Mouse (Mus musculus): ENCODE measurements around the gene Pemt. TPM values are rescaled to one million over a fixed set of nuclear protein-coding genes. Genes with fewer than 3 reads are reported as not detected.

Gene Pemt
- polyA plus RNA-seq, 1 experiment from 2014 or later: 16.3 TPM

DNA sequence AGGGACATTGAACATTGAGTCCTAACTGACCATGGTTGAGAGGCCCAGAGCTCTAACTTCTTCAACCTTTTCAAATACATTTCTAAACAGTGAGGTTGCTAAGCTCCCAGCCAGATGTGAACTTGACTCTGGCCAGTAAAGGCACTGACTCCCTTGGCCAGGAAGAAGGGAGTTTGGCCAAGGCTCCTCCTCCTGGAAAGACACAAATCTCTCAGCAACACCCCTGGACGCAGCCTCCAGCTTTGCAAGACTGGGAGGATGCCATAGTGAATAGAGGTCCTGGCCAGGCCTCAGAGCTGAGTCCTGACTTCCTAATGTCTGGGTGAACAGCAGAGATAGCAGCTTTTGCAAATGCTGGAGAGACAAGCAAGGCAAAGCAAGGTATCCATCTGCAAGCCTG, 40.4 kb upstream of the Pemt start:
- no peaks in the 10 kb centered on the region for H3K27me3 ChIP-seq (ENCODE audit: control insufficient read depth, insufficient read depth, low read length)
- no peak overlapping the region for H3K4me2 ChIP-seq (ENCODE audit: low read length)
- H3K4me1 ChIP-seq (ENCODE audit: control insufficient read depth in 2 of 2, insufficient read depth in 2 of 2, low read length in 2 of 2): peaks cover 0 to 8% of the 10 kb centered on the region in 2 experiments; a peak in 1 of 4 replicates
- no peak overlapping the region for H3K27ac ChIP-seq (replicated peaks in 1 of 2; ENCODE audit: control insufficient read depth in 1 of 2, insufficient read depth in 1 of 2, low read depth in 2 of 2, low read length in 2 of 2)
- 78% methylated on average over 1 of the region's 1 CpGs for WGBS
- H3K4me3 ChIP-seq (ENCODE audit: control insufficient read depth in 1 of 2, insufficient read depth in 1 of 2, low read depth in 1 of 2, low read length in 2 of 2): no peak overlapping the region
- no peaks in the 10 kb centered on the region for H3K36me3 ChIP-seq (ENCODE audit: control insufficient read depth, insufficient read depth, low read length)
- peaks cover 2% of the 10 kb centered on the region; the same call in 1 of the 2 replicates for H3K9me3 ChIP-seq (ENCODE audit: control insufficient read depth, low read length)
- no peak overlapping the region for H3K9ac ChIP-seq (ENCODE audit: low read length)
- no peak for ATAC-seq (ENCODE audit: insufficient number of reproducible peaks, insufficient read depth, low FRiP score, low read depth)

DNA sequence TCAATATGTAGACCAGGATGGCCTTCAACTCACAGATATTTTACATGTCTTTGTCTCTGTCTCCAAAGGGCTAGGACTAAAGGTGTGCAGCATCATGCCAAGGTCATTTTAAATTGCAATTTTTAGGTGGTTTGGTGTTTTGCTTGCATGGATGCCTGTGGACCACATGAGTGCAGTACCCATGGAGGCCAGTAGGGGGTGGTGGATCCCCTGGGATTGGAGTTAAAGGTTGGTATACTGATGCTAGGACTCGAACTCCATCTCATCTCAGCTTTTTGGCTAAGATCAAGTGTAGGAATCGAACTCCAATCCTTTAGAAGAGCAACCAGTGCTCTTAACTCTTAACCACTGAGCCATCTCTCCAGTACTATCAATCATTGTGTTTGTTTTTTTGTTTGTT, 38.3 kb upstream of the Pemt start:
- Histone ChIP-seq H3K4me3 (ENCODE audit: control insufficient read depth in 1 of 2, insufficient read depth in 1 of 2, low read depth in 1 of 2, low read length in 2 of 2) (no peak overlapping the region), H3K36me3 (ENCODE audit: control insufficient read depth, insufficient read depth, low read length) (no peaks in the 10 kb centered on the region), H3K9ac (ENCODE audit: low read length) (no peak overlapping the region), H3K4me2 (ENCODE audit: low read length) (no peak overlapping the region), H3K4me1 (ENCODE audit: control insufficient read depth in 2 of 2, insufficient read depth in 2 of 2, low read length in 2 of 2) (no peaks in the 10 kb centered on the region), H3K27me3 (ENCODE audit: control insufficient read depth, insufficient read depth, low read length) (no peaks in the 10 kb centered on the region), H3K9me3 (ENCODE audit: control insufficient read depth, low read length) (peaks cover 2% of the 10 kb centered on the region; the same call in 1 of the 2 replicates), H3K27ac (replicated peaks in 1 of 2; ENCODE audit: control insufficient read depth in 1 of 2, insufficient read depth in 1 of 2, low read depth in 2 of 2, low read length in 2 of 2) (no peak overlapping the region)
- 49% methylated on average over 2 of the region's 2 CpGs for WGBS
- ATAC-seq (ENCODE audit: insufficient number of reproducible peaks, insufficient read depth, low FRiP score, low read depth): no peak

DNA sequence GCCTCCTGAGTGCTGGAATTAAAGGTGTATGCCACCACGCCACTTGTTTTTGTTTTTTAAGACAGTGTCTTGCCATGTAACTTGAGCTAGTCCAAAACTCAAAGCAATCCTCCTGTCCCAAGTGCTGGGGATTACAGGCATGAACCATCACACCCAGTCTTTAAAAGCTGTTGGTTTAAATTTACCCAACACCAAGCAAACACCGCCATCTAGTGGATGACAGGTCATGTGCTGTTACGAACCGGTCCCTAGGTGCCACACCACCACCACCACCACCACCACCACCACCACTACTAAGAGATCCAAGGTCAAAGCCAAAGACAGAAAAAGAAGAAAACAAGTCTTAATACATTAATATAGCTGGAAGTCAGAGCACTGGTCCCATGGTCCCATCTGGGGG, 30.5 kb upstream of the Pemt start:
- Histone ChIP-seq H3K27ac (replicated peaks in 1 of 2; ENCODE audit: control insufficient read depth in 1 of 2, insufficient read depth in 1 of 2, low read depth in 2 of 2, low read length in 2 of 2) (no peak overlapping the region), H3K4me1 (ENCODE audit: control insufficient read depth in 2 of 2, insufficient read depth in 2 of 2, low read length in 2 of 2) (no peaks in the 10 kb centered on the region; a peak in 1 of 4 replicates), H3K36me3 (ENCODE audit: control insufficient read depth, insufficient read depth, low read length) (no peaks in the 10 kb centered on the region), H3K4me2 (ENCODE audit: low read length) (no peak overlapping the region), H3K9ac (ENCODE audit: low read length) (no peak overlapping the region), H3K9me3 (ENCODE audit: control insufficient read depth, low read length) (no peaks in the 10 kb centered on the region), H3K4me3 (ENCODE audit: control insufficient read depth in 1 of 2, insufficient read depth in 1 of 2, low read depth in 1 of 2, low read length in 2 of 2) (no peak overlapping the region), H3K27me3 (ENCODE audit: control insufficient read depth, insufficient read depth, low read length) (no peaks in the 10 kb centered on the region)
- 7% methylated on average over 4 of the region's 4 CpGs for WGBS
- no peak for ATAC-seq (ENCODE audit: insufficient number of reproducible peaks, insufficient read depth, low FRiP score, low read depth)

DNA sequence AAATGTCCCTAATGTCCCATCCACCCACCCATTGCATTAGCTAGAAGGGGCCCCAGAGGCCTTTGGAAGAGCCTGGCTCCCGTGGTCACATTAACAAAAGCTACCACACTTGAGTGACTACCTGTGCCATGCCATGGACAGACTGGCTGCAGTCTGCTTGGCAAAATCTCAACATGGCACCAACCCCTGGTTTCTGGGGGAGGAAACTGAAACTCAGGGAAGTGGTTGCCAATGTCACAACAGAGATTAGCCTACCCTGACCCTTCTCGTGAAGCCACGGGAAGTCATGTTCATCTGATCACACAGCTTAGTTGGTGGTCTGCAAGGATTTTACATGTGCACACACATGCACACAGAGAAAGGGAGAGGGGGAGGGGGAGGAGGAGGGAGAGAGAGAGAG, 29.9 kb upstream of the Pemt start:
- H3K27me3 ChIP-seq (ENCODE audit: control insufficient read depth, insufficient read depth, low read length): no peaks in the 10 kb centered on the region
- no peaks in the 10 kb centered on the region for H3K36me3 ChIP-seq (ENCODE audit: control insufficient read depth, insufficient read depth, low read length)
- no peak for ATAC-seq (ENCODE audit: insufficient number of reproducible peaks, insufficient read depth, low FRiP score, low read depth)
- H3K4me3 ChIP-seq (ENCODE audit: control insufficient read depth in 1 of 2, insufficient read depth in 1 of 2, low read depth in 1 of 2, low read length in 2 of 2): no peak overlapping the region
- WGBS: 84% methylated on average over 3 of the region's 3 CpGs
- no peak overlapping the region for H3K9ac ChIP-seq (ENCODE audit: low read length)
- no peaks in the 10 kb centered on the region; a peak in 1 of 4 replicates for H3K4me1 ChIP-seq (ENCODE audit: control insufficient read depth in 2 of 2, insufficient read depth in 2 of 2, low read length in 2 of 2)
- H3K27ac ChIP-seq (replicated peaks in 1 of 2; ENCODE audit: control insufficient read depth in 1 of 2, insufficient read depth in 1 of 2, low read depth in 2 of 2, low read length in 2 of 2): no peak overlapping the region
- no peaks in the 10 kb centered on the region for H3K9me3 ChIP-seq (ENCODE audit: control insufficient read depth, low read length)
- H3K4me2 ChIP-seq (ENCODE audit: low read length): no peak overlapping the region

DNA sequence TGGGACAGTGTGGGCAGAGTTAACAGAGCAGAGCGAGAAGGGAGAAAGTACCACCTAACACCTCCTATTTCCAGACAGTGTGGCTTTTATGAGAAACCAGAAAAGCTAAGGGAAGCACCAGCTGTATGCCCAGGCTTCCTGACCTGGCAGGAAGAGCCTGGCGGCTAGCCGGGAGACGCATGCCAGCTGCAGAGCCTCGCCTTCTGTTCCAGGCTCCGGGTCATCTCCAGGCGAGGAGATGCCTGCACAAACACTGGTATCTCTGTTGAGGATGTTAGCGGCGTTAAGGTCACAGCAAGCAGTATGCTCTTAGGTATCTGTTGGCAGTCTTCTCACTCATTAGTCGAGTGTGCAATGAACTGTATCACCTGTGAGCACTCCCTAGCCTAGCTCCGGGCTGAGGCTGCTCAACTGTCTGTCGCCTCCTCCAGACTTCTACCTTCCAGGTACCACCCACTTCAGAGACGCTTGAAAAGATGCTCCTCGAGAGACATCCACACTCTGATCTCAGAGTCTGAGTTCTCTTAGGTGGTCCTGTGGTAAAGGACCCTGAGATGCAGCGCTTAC, 27.7 kb upstream of the Pemt start:
- no peak overlapping the region for H3K9ac ChIP-seq (ENCODE audit: low read length)
- H3K9me3 ChIP-seq (ENCODE audit: control insufficient read depth, low read length): no peaks in the 10 kb centered on the region
- H3K4me1 ChIP-seq (ENCODE audit: control insufficient read depth in 2 of 2, insufficient read depth in 2 of 2, low read length in 2 of 2): no peaks in the 10 kb centered on the region; a peak in 1 of 4 replicates
- no peak for ATAC-seq (ENCODE audit: insufficient number of reproducible peaks, insufficient read depth, low FRiP score, low read depth)
- H3K4me3 ChIP-seq (ENCODE audit: control insufficient read depth in 1 of 2, insufficient read depth in 1 of 2, low read depth in 1 of 2, low read length in 2 of 2): no peak overlapping the region
- no peaks in the 10 kb centered on the region for H3K36me3 ChIP-seq (ENCODE audit: control insufficient read depth, insufficient read depth, low read length)
- no peak overlapping the region for H3K27ac ChIP-seq (replicated peaks in 1 of 2; ENCODE audit: control insufficient read depth in 1 of 2, insufficient read depth in 1 of 2, low read depth in 2 of 2, low read length in 2 of 2)
- H3K4me2 ChIP-seq (ENCODE audit: low read length): no peak overlapping the region
- no peaks in the 10 kb centered on the region for H3K27me3 ChIP-seq (ENCODE audit: control insufficient read depth, insufficient read depth, low read length)
- WGBS: 47% methylated on average over 15 of the region's 15 CpGs

DNA sequence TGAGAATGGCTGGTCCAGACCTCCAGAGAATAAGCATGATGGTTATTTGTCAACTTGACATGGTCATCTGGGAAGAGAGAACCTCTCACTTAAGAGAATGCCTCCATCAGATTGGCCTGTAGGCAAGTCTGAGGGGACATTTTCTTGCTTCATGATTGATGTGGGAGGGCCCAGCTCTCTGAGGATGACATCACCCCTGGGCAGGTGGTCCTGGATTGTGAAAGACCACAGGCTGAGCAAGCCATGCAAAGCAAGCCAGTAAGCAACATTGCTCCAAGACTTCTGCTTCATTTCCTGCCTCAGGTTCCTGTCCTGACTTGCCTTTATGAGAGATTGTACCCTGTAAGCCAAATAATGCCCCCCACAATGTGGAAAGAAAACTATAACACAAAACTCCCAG, 26.8 kb upstream of the Pemt start:
- H3K27me3 ChIP-seq (ENCODE audit: control insufficient read depth, insufficient read depth, low read length): no peaks in the 10 kb centered on the region
- no peak overlapping the region for H3K27ac ChIP-seq (replicated peaks in 1 of 2; ENCODE audit: control insufficient read depth in 1 of 2, insufficient read depth in 1 of 2, low read depth in 2 of 2, low read length in 2 of 2)
- H3K36me3 ChIP-seq (ENCODE audit: control insufficient read depth, insufficient read depth, low read length): no peaks in the 10 kb centered on the region
- ATAC-seq (ENCODE audit: insufficient number of reproducible peaks, insufficient read depth, low FRiP score, low read depth): no peak
- no peak overlapping the region for H3K4me3 ChIP-seq (ENCODE audit: control insufficient read depth in 1 of 2, insufficient read depth in 1 of 2, low read depth in 1 of 2, low read length in 2 of 2)
- H3K9ac ChIP-seq (ENCODE audit: low read length): no peak overlapping the region
- no peaks in the 10 kb centered on the region for H3K9me3 ChIP-seq (ENCODE audit: control insufficient read depth, low read length)
- no peak overlapping the region for H3K4me2 ChIP-seq (ENCODE audit: low read length)
- H3K4me1 ChIP-seq (ENCODE audit: control insufficient read depth in 2 of 2, insufficient read depth in 2 of 2, low read length in 2 of 2): no peaks in the 10 kb centered on the region; a peak in 1 of 4 replicates

DNA sequence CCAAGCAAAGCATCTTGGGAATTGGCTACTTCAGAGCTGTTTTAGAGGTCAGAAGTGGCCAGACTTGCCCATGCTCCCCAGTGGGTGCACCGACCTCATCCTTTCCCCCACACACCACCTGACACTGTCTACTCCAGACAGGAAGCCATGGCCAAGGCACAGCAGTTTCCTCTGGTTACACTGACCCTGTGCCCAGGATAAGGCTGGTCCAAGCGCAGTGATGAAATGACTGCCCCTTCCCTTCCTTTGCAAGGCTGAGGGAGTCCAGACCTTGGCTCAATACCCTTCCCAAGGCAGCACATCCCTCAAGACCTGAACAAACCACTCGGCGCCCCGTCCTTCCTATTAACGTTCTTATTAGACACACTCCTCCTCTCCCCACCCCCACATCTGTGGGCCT, 24.9 kb upstream of the Pemt start:
- no peaks in the 10 kb centered on the region for H3K27me3 ChIP-seq (ENCODE audit: control insufficient read depth, insufficient read depth, low read length)
- 82% methylated on average over 6 of the region's 6 CpGs for WGBS
- ATAC-seq (ENCODE audit: insufficient number of reproducible peaks, insufficient read depth, low FRiP score, low read depth): no peak

DNA sequence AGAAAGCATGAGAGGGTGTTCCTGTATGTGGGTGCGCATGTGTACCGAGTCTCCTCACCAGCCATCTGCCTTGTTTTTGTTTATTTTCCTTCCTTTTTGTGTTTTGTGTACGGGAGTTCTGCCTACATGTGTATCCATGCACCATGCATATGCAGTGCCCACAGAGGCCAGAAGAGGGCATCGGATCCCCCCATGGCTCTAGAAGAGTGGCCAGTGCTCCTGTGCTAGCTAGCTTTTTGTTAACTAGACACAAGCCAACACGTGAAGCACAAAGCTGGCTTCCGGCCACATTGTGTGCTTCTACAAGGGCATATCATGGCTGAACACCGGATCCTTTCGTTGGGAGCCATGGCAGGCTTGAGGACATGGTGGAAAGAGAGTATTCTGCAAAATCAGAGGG, 24.3 kb upstream of the Pemt start:
- H3K27me3 ChIP-seq (ENCODE audit: control insufficient read depth, insufficient read depth, low read length): no peaks in the 10 kb centered on the region
- no peak overlapping the region for H3K27ac ChIP-seq (replicated peaks in 1 of 2; ENCODE audit: control insufficient read depth in 1 of 2, insufficient read depth in 1 of 2, low read depth in 2 of 2, low read length in 2 of 2)
- H3K4me2 ChIP-seq (ENCODE audit: low read length): no peak overlapping the region
- H3K4me1 ChIP-seq (ENCODE audit: control insufficient read depth in 2 of 2, insufficient read depth in 2 of 2, low read length in 2 of 2): no peaks in the 10 kb centered on the region; a peak in 1 of 4 replicates
- no peaks in the 10 kb centered on the region for H3K36me3 ChIP-seq (ENCODE audit: control insufficient read depth, insufficient read depth, low read length)
- ATAC-seq (ENCODE audit: insufficient number of reproducible peaks, insufficient read depth, low FRiP score, low read depth): no peak
- no peak overlapping the region for H3K4me3 ChIP-seq (ENCODE audit: control insufficient read depth in 1 of 2, insufficient read depth in 1 of 2, low read depth in 1 of 2, low read length in 2 of 2)
- H3K9me3 ChIP-seq (ENCODE audit: control insufficient read depth, low read length): no peaks in the 10 kb centered on the region
- H3K9ac ChIP-seq (ENCODE audit: low read length): no peak overlapping the region
- WGBS: 42% methylated on average over 8 of the region's 8 CpGs

More for the DNA sequence above, 24.9 kb upstream of the Pemt start:
- no peak overlapping the region for H3K4me3 ChIP-seq (ENCODE audit: control insufficient read depth in 1 of 2, insufficient read depth in 1 of 2, low read depth in 1 of 2, low read length in 2 of 2)
- no peak overlapping the region for H3K9ac ChIP-seq (ENCODE audit: low read length)
- H3K4me2 ChIP-seq (ENCODE audit: low read length): no peak overlapping the region
- no peaks in the 10 kb centered on the region; a peak in 1 of 4 replicates for H3K4me1 ChIP-seq (ENCODE audit: control insufficient read depth in 2 of 2, insufficient read depth in 2 of 2, low read length in 2 of 2)
- H3K27ac ChIP-seq (replicated peaks in 1 of 2; ENCODE audit: control insufficient read depth in 1 of 2, insufficient read depth in 1 of 2, low read depth in 2 of 2, low read length in 2 of 2): no peak overlapping the region
- no peaks in the 10 kb centered on the region for H3K9me3 ChIP-seq (ENCODE audit: control insufficient read depth, low read length)
- no peaks in the 10 kb centered on the region for H3K36me3 ChIP-seq (ENCODE audit: control insufficient read depth, insufficient read depth, low read length)

Data from heart, embryonic 14.5 days (tissue).